Mouse (Mus musculus) forebrain, embryonic 11.5 days (tissue): ENCODE data around the gene Sdc3. TPM values are rescaled to one million over a fixed set of nuclear protein-coding genes. Genes with fewer than 3 reads are reported as not detected.
A peak's percentile ranks its signal among the peaks of the same experiment; 100 is the strongest.

ENCODE experiments used
- ATAC-seq: fragments of 200-750 bp; cut with Nextera tagmentation; replicated peaks from 2 replicates; pipeline ENCODE4 v1.8.0; 2017; ENCODE audit warnings: moderate TSS enrichment; ENCODE audit not compliant: low FRiP score
- DNase-seq: peaks from one replicate; pipeline ENCODE4 v3.0.0-alpha.2; 2017; ENCODE audit warnings: low spot score
- H3K27ac ChIP-seq: fragments of 300-500 bp; sonication (generic); 2 replicates; pipeline ENCODE4 v1.5.1; 2014; ENCODE audit warnings: low read depth, low read length
- H3K27me3 ChIP-seq: fragments of 300-500 bp; sonication (generic); 2 replicates; pipeline ENCODE4 v1.6.1; 2014; ENCODE audit warnings: mild to moderate bottlenecking, low read length, mixed read lengths; ENCODE audit not compliant: control insufficient read depth, insufficient read depth
- H3K36me3 ChIP-seq: fragments of 300-500 bp; sonication (generic); 2 replicates; pipeline ENCODE4 v1.6.1; 2014; ENCODE audit warnings: mild to moderate bottlenecking, low read length, moderate library complexity, mixed read lengths; ENCODE audit not compliant: control insufficient read depth, insufficient read depth
- H3K4me1 ChIP-seq: fragments of 300-500 bp; sonication (generic); replicated peaks from 2 replicates; pipeline ENCODE4 v1.6.1; 2014; ENCODE audit warnings: low read length, mixed read lengths; ENCODE audit not compliant: control insufficient read depth, insufficient read depth
- H3K4me2 ChIP-seq: fragments of 300-500 bp; sonication (generic); 2 replicates; pipeline ENCODE4 v1.6.1; 2014; ENCODE audit warnings: low read depth, mild to moderate bottlenecking, low read length, moderate library complexity, mixed read lengths; ENCODE audit not compliant: severe bottlenecking
- H3K4me3 ChIP-seq: fragments of 300-500 bp; sonication (generic); 2 replicates; pipeline ENCODE4 v1.5.1; 2014; ENCODE audit warnings: low read depth, low read length
- H3K9ac ChIP-seq: fragments of 300-500 bp; sonication (generic); 2 replicates; pipeline ENCODE4 v1.6.1; 2014; ENCODE audit warnings: low read length
- H3K9me3 ChIP-seq: fragments of 300-500 bp; sonication (generic); 2 replicates; pipeline ENCODE4 v1.6.1; 2016; ENCODE audit warnings: low read length, mixed read lengths; ENCODE audit not compliant: control insufficient read depth
- WGBS: fragments of 180-500 bp; shearing (Covaris S2); extraction: QIAGEN DNeasy Blood & Tissue Kit; methylation state at CpG from one replicate; pipeline ENCODE4 v1.1.7; 2014; 5-methylcytosine and 5-hydroxymethylcytosine counted together
- polyA plus RNA-seq: library from polyadenylated mRNA; unstranded; fragments of >200 nt; fragmentation: Nextera tagmentation; extraction: Ambion mirVana; gene quantifications from 2 replicates; pipeline ENCODE4 v1.2.1, GENCODE M21; 2014

Sdc3 gene
- polyA plus RNA-seq, 1 experiment from 2014 or later = 19.5 TPM

DNA sequence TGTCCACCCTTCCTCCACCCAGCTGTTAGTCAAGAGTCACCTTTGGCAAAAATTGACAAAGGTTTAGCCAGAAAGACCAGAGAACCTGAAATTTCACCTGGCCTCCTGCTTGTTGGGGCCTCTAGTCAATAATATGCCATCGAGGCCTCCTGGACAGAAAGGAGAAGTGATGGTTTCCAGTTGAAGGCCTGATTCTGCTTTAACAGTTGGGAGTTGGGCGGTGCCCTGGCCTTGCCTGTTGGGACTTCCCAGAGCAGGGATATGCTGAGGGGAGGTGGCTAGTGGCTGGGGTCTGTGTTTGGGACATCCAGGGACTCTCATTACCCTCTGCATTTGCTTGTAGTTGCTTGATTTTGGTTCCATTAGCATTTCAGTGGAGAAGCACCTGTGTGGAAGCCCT is 9.8 kb upstream of the Sdc3 start:
- Histone ChIP-seq H3K27ac (no peak overlapping the region), H3K9ac (no peak overlapping the region), H3K4me1 (no peaks in the 10 kb centered on the region), H3K4me2 (no peak overlapping the region), H3K36me3 (peaks cover 2% of the 10 kb centered on the region; the same call in 1 of the 2 replicates), H3K4me3 (no peak overlapping the region), H3K9me3 (no peaks in the 10 kb centered on the region), H3K27me3 (no peaks in the 10 kb centered on the region)
- no peak for DNase-seq
- WGBS = 91% methylated on average over 2 of the region's 2 CpGs
- no peak for ATAC-seq

GRCm38 (mm10) chr4:130784755-130785154 is 7.6 kb upstream of the Sdc3 start:
- H3K4me1 ChIP-seq = no peaks in the 10 kb centered on the region
- ATAC-seq (no peak), DNase-seq (peak; percentile 69)
- 36% methylated on average over 4 of the region's 4 CpGs for WGBS
- H3K9me3 ChIP-seq = no peaks in the 10 kb centered on the region
- no peaks in the 10 kb centered on the region for H3K27me3 ChIP-seq
- H3K36me3 ChIP-seq = no peaks in the 10 kb centered on the region; the same call in 1 of the 2 replicates
- H3K9ac ChIP-seq = no peak overlapping the region
- H3K4me2 ChIP-seq = no peak overlapping the region
- H3K4me3 ChIP-seq = no peak overlapping the region
- no peak overlapping the region for H3K27ac ChIP-seq

GRCm38 (mm10) chr4:130787530-130787929 is 4.8 kb upstream of the Sdc3 start:
- Histone ChIP-seq H3K27me3 (peaks cover 11% of the 10 kb centered on the region), H3K27ac (no peak overlapping the region), H3K36me3 (no peaks in the 10 kb centered on the region), H3K4me2 (no peak overlapping the region), H3K4me1 (peaks cover 5% of the 10 kb centered on the region; the same call in 1 of the 2 replicates), H3K9me3 (no peaks in the 10 kb centered on the region), H3K4me3 (no peak overlapping the region), H3K9ac (no peak overlapping the region)
- ATAC-seq (no peak), DNase-seq (no peak)
- WGBS = 85% methylated on average over 5 of the region's 5 CpGs

DNA sequence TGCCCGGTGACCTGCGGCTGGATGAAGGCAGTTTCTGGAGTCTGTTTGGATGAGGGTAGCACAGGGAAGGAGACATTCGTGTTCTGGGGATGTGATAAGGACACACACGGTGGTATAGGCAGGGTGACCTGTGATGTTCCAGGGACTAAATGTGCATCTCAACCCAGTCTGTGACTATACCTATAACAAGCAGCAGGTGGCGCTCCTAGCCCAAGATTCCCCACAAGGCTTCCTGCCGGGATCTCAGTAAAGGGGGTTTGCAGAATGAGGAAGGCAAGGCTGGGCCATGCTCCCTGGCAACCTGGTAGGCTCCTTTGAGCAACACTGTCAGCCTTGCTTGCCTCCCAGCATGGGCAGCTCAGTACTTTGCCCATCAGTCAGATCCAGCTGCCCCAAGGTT is 2.2 kb upstream of the Sdc3 start:
- Histone ChIP-seq H3K36me3 (no peaks in the 10 kb centered on the region), H3K27ac (no peak overlapping the region), H3K27me3 (peaks cover 14% of the 10 kb centered on the region), H3K4me2 (no peak overlapping the region), H3K4me3 (no peak overlapping the region), H3K4me1 (peaks cover 8% of the 10 kb centered on the region; the same call in 1 of the 2 replicates), H3K9ac (no peak overlapping the region), H3K9me3 (no peaks in the 10 kb centered on the region)
- DNase-seq (peak; percentile 93), ATAC-seq (no peak)
- WGBS = 15% methylated on average over 6 of the region's 6 CpGs

GRCm38 (mm10) chr4:130791811-130792375 is 444 bp upstream of the Sdc3 start:
- Histone ChIP-seq H3K36me3 (no peaks in the 10 kb centered on the region), H3K27ac (no peak overlapping the region), H3K27me3 (peaks cover 14% of the 10 kb centered on the region), H3K4me1 (peaks cover 8% of the 10 kb centered on the region; the same call in 1 of the 2 replicates), H3K9me3 (no peaks in the 10 kb centered on the region), H3K9ac (peak overlapping the region; percentile 95), H3K4me2 (peak overlapping the region; percentile 99), H3K4me3 (peak overlapping the region; percentile 86)
- WGBS = 7% methylated on average over 14 of the region's 19 CpGs
- ATAC-seq = peak; percentile 28; the same call in 1 of the 2 replicates
- DNase-seq = no peak

- H3K36me3 ChIP-seq = no peaks in the 10 kb centered on the region
- H3K4me1 ChIP-seq = peaks cover 8% of the 10 kb centered on the region; the same call in 1 of the 2 replicates
- peak overlapping the region; percentile 95 for H3K9ac ChIP-seq
- DNase-seq = no peak
- H3K9me3 ChIP-seq = no peaks in the 10 kb centered on the region
- no peak overlapping the region for H3K27ac ChIP-seq
- 53% methylated on average over 7 of the region's 7 CpGs for WGBS
- H3K27me3 ChIP-seq = peaks cover 14% of the 10 kb centered on the region
- H3K4me3 ChIP-seq = peak overlapping the region; percentile 86
- ATAC-seq = no peak; the same call in 1 of the 2 replicates
- H3K4me2 ChIP-seq = peak overlapping the region; percentile 99
These were observed 804 bp downstream of the Sdc3 start for GRCm38 (mm10) chr4:130793180-130793501.

GRCm38 (mm10) chr4:130794771-130795170 is 2.4 kb downstream of the Sdc3 start:
- Histone ChIP-seq H3K36me3 (no peaks in the 10 kb centered on the region), H3K9ac (no peak overlapping the region), H3K9me3 (no peaks in the 10 kb centered on the region), H3K27me3 (peaks cover 14% of the 10 kb centered on the region), H3K4me2 (no peak overlapping the region), H3K4me1 (peaks cover 11% of the 10 kb centered on the region; the same call in 1 of the 2 replicates), H3K4me3 (no peak overlapping the region), H3K27ac (no peak overlapping the region)
- 55% methylated on average over 4 of the region's 4 CpGs for WGBS
- ATAC-seq = no peak
- DNase-seq = no peak

DNA sequence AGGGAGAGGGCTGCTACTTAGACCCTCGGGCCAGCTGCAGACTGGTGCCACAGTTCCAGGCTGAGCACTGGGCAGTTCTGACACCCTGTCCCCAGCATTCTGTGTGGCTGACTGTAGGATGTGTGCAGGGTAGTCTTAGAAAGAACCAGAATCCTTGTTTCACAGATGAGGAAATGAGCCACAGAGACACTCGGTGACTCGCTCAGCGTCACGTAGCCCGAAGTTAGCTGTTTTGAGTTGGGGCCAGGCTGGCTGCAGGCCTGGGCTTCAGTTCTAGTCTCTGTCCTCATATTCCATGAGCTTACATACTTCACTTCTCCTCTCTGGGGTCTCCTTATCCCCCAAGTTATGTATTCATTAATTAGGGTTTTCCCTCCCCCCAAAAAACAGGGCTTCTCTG is 3.6 kb downstream of the Sdc3 start:
- H3K4me3 ChIP-seq = no peak overlapping the region
- ATAC-seq (no peak), DNase-seq (no peak)
- H3K9me3 ChIP-seq = no peaks in the 10 kb centered on the region
- H3K9ac ChIP-seq = no peak overlapping the region
- peaks cover 14% of the 10 kb centered on the region for H3K27me3 ChIP-seq
- 83% methylated on average over 6 of the region's 6 CpGs for WGBS
- no peaks in the 10 kb centered on the region for H3K36me3 ChIP-seq
- H3K27ac ChIP-seq = no peak overlapping the region
- H3K4me2 ChIP-seq = no peak overlapping the region
- H3K4me1 ChIP-seq = peaks cover 11% of the 10 kb centered on the region; the same call in 1 of the 2 replicates
